Mouse (Mus musculus) lung, postnatal 0 days (tissue): ENCODE measurements at regions not wholly inside any gene's neighbourhood (a gene's known extent, or its start where the extent isn't known, plus 50 kb on each side); places are given as distances from the start of the nearest gene placed in this dataset.

ENCODE experiments used
- CTCF ChIP-seq: IDR thresholded peaks from 2 replicates; pipeline ENCODE4 v1.5.1; 2016; ENCODE audit warnings: antibody characterized with exemption, mild to moderate bottlenecking
- EP300 ChIP-seq: IDR thresholded peaks from 2 replicates; pipeline ENCODE4 v1.6.1; 2016; ENCODE audit warnings: antibody characterized with exemption, mild to moderate bottlenecking, control low read depth

GRCm38 (mm10) chr5:73765466-73765865 is 114.3 kb downstream of the Spata18 start:
- TF ChIP-seq EP300 (no peak), CTCF (no peak)
